Comparison of ENCODE assay signal across 31 mouse cellular contexts in the genomic region with DNA sequence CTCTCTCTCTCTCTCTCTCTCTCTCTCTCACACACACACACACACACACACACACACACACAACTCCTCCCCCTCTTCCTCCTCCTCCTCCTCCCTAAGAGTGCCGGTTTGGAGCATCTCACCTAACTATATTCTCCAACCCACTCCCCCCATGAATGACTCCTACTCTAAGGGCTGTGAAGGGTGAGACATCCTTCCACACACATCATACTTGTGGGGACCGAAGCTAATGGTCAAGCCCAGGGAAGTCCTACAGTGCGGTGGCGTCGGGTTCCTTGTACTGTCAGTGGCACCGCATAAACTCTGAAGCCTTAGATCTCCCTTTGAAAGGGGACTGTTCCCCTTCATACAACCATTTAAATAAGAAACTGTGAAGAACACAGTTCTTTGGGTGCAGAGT.
A peak's percentile ranks its signal among the peaks of the same experiment; 100 is the strongest.
DNase-seq lines count a peak whose midpoint lies in the region; ATAC-seq and TF ChIP-seq lines count a peak whose summit lies in the region.
"Had no signal": no experiment of that assay in that cellular context is flagged by ENCODE, and none has a peak within 500 bp of the region (broad histone marks: within the 10 kb centered on the region; RNA-seq: fewer than 3 reads in every experiment).

No protein-coding gene starts in this region.

- no peaks in the 10 kb centered on the region for H3K9me3 ChIP-seq in hindbrain, embryonic 10.5 days
- no peaks in the 10 kb centered on the region for H3K9me3 ChIP-seq in hindbrain, embryonic 11.5 days (ENCODE audit: control insufficient read depth, low read length)
- H3K9me3 ChIP-seq: embryonic facial prominence, embryonic 10.5 days; embryonic facial prominence, embryonic 13.5 days; forebrain, embryonic 12.5 days; forebrain, embryonic 15.5 days; G1E had no signal

- H3K4me2 ChIP-seq in hindbrain, embryonic 11.5 days (replicated peaks; ENCODE audit: low read depth, low read length), result no peak overlapping the region
- H3K4me2 ChIP-seq: embryonic facial prominence, embryonic 13.5 days; forebrain, embryonic 12.5 days; forebrain, embryonic 15.5 days; heart, embryonic 11.5 days; hindbrain, embryonic 14.5 days had no signal

- H3K27ac ChIP-seq in hindbrain, embryonic 10.5 days, result 0 out of 2 replicates have a peak overlapping the region, but pooled peaks have one; percentile 1
- H3K27ac ChIP-seq in hindbrain, embryonic 11.5 days (ENCODE audit: low read depth, low read length), result no peak overlapping the region
- H3K27ac ChIP-seq in liver, adult 2 months (replicated peaks; ENCODE audit: insufficient read depth, low read depth, low read length), result peak overlapping the region; percentile 37; the same call in 1 of the 2 replicates
- peak overlapping the region; percentile 57 for H3K27ac ChIP-seq in brown adipose tissue, adult 24 weeks (replicated peaks; ENCODE audit: low read depth, low read length)
- H3K27ac ChIP-seq: embryonic facial prominence, embryonic 10.5 days; embryonic facial prominence, embryonic 13.5 days; forebrain, embryonic 12.5 days; forebrain, embryonic 15.5 days; hindbrain, embryonic 14.5 days; hindbrain, postnatal 0 days had no signal

- H3K36me3 ChIP-seq in hindbrain, embryonic 10.5 days, result peaks cover 2% of the 10 kb centered on the region; the same call in 1 of the 2 replicates
- H3K36me3 ChIP-seq in hindbrain, embryonic 11.5 days (ENCODE audit: control insufficient read depth, insufficient read depth, low read length), result no peaks in the 10 kb centered on the region
- no peaks in the 10 kb centered on the region for H3K36me3 ChIP-seq in liver, adult 2 months (ENCODE audit: control insufficient read depth, insufficient read depth, low read length)
- H3K36me3 ChIP-seq: embryonic facial prominence, embryonic 10.5 days; embryonic facial prominence, embryonic 13.5 days; forebrain, embryonic 12.5 days; forebrain, embryonic 15.5 days had no signal

- 89% methylated on average over 6 of the region's 6 CpGs for WGBS in hindbrain, embryonic 10.5 days
- 88% methylated on average over 6 of the region's 6 CpGs for WGBS in hindbrain, embryonic 11.5 days
- 95% methylated on average over 6 of the region's 6 CpGs for WGBS in liver, adult 2 months

- TF ChIP-seq POLR2A in liver, adult 2 months (IDR thresholded peaks at IDR 0.05; ENCODE audit: extremely low read depth, insufficient read depth, low read length), result no peak

- H3K79me2 ChIP-seq in liver, adult 2 months (ENCODE audit: control insufficient read depth, insufficient read depth, low read length), result peaks cover 24% of the 10 kb centered on the region; the same call in 1 of the 2 replicates

- TF ChIP-seq CTCF in liver, adult 2 months (IDR thresholded peaks at IDR 0.05; ENCODE audit: low read depth, low read length), result no peak

- H3K4me3 ChIP-seq in hindbrain, embryonic 10.5 days, result no peak overlapping the region
- H3K4me3 ChIP-seq in hindbrain, embryonic 11.5 days (ENCODE audit: low read depth, low read length), result no peak overlapping the region
- no peak overlapping the region for H3K4me3 ChIP-seq in liver, adult 2 months (ENCODE audit: insufficient read depth, low read depth, low read length)
- H3K4me3 ChIP-seq in brown adipose tissue, adult 24 weeks (ENCODE audit: insufficient read depth, low read depth, low read length), result no peak overlapping the region
- H3K4me3 ChIP-seq: embryonic facial prominence, embryonic 10.5 days; embryonic facial prominence, embryonic 13.5 days; erythroblast, embryonic 14.5 days; forebrain, embryonic 12.5 days; forebrain, embryonic 15.5 days had no signal

- H3K9ac ChIP-seq in hindbrain, embryonic 11.5 days (ENCODE audit: low read depth, low read length), result no peak overlapping the region
- H3K9ac ChIP-seq in liver, adult 2 months (ENCODE audit: low read depth, low read length), result no peak overlapping the region
- H3K9ac ChIP-seq: embryonic facial prominence, embryonic 13.5 days; forebrain, embryonic 12.5 days; forebrain, embryonic 15.5 days; hindbrain, embryonic 14.5 days had no signal

- peaks cover 61% of the 10 kb centered on the region for H3K4me1 ChIP-seq in hindbrain, embryonic 10.5 days (replicated peaks)
- H3K4me1 ChIP-seq in hindbrain, embryonic 11.5 days (replicated peaks; ENCODE audit: control insufficient read depth, insufficient read depth, low read length), result peaks cover 2% of the 10 kb centered on the region; the same call in 1 of the 2 replicates
- H3K4me1 ChIP-seq in liver, adult 2 months (ENCODE audit: control insufficient read depth, insufficient read depth, low read length), result peaks cover 38% of the 10 kb centered on the region
- peaks cover 51% of the 10 kb centered on the region for H3K4me1 ChIP-seq in brown adipose tissue, adult 24 weeks (ENCODE audit: control insufficient read depth, insufficient read depth, insufficient read length, low read length)

- H3K27me3 ChIP-seq in hindbrain, embryonic 10.5 days (ENCODE audit: insufficient read depth, poor library complexity, severe bottlenecking), result no peaks in the 10 kb centered on the region
- no peaks in the 10 kb centered on the region for H3K27me3 ChIP-seq in hindbrain, embryonic 11.5 days (ENCODE audit: control insufficient read depth, insufficient read depth, low read length)
- H3K27me3 ChIP-seq in liver, adult 2 months (ENCODE audit: control insufficient read depth, insufficient read depth, low read length), result no peaks in the 10 kb centered on the region
- H3K27me3 ChIP-seq: CH12.LX; forebrain, embryonic 12.5 days; forebrain, embryonic 15.5 days had no signal

- peak; percentile 90 for DNase-seq in heart, adult 11 months
- DNase-seq in heart, adult 8-10 months (ENCODE audit: low spot score), result no peak
- no peak for DNase-seq in hindbrain, embryonic 10.5 days (ENCODE audit: low spot score)
- no peak for DNase-seq in hindbrain, embryonic 11.5 days (ENCODE audit: low spot score)
- DNase-seq in liver, adult 2 months (ENCODE audit: extremely low read depth, low read depth, low spot score), result no peak
- DNase-seq in liver, result no peak
- no peak for DNase-seq in urinary bladder, adult 2 months (ENCODE audit: low spot score)
- DNase-seq: adrenal gland, postnatal 10 days; adrenal gland, postnatal 36 days; B cell, adult 2 months; cerebellum, adult 11 months; cerebellum, adult 2 months; cerebellum, adult 9-11 months; cerebellum, postnatal 25 days; embryo, embryonic 11 days; gastrocnemius, postnatal 14 days; heart, postnatal 10 days had no signal

- no peak for ATAC-seq in hindbrain, embryonic 11.5 days (ENCODE audit: low FRiP score)
- ATAC-seq: forebrain, embryonic 15.5 days; hindbrain, postnatal 0 days; inflammation-experienced regulatory T-cells, adult 6 months; intestine, embryonic 16.5 days; Patski had no signal
